Mouse (Mus musculus) spleen, postnatal 4 days (tissue): ENCODE measurements at regions not wholly inside any gene's neighbourhood (a gene's known extent, or its start where the extent isn't known, plus 50 kb on each side); places are given as distances from the start of the nearest gene placed in this dataset.

Experiments used
- DNase-seq, 2 experiments: peaks; one replicate each; pipeline ENCODE4 v3.0.0; 2022; ENCODE audit warnings: low spot score in 2 of 2

- DNase-seq, result no peak
Measured at GRCm38 (mm10) chr15:60632789-60633456, 220.7 kb downstream of the Fam84b start.

GRCm38 (mm10) chr15:60630756-60631402 is 222.7 kb downstream of the Fam84b start:
- no peak for DNase-seq

GRCm38 (mm10) chr15:60618801-60619200 is 234.8 kb downstream of the Fam84b start:
- DNase-seq, result no peak

DNA sequence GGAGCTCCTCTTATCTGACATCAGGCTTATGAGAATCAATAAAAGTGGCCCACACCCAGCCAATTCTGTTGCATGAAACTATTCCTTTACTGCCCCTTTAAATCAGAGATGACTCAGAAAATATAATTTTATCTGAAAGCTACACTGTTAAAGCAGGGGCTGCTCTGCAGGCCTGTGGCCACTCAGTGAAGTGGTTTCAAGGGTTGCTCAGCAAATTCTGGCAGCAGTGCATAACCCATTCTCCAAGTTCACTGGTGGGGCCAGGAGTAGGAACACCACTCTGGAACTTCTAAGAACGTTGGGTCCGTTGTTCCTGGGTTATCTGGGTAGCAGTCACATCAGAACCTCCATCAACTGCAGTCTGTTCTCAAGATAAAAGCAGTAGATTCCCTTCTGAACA is 236.2 kb downstream of the Fam84b start:
- DNase-seq, result no peak

- DNase-seq, result no peak
Measured at GRCm38 (mm10) chr15:60601885-60602284, 251.7 kb downstream of the Fam84b start.

DNA sequence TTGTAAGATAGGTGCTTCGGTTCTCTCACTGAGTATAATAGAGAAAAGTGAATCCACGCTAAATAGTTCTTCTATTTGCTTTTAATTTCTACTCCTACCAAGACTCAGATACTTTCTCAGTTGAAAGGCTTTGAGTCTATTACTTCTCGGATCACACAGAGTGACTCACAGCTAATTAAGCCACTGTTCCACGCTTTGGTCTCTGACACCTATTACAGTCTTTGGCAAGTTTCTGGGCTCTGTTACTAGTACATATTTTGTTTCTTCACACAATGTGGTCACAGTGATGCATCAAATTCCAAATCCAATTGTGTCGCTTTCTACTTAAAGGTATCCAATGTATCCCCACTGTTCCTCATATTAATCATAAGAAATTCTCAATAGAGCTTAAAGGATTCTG is 276.5 kb downstream of the Fam84b start:
- no peak for DNase-seq

DNA sequence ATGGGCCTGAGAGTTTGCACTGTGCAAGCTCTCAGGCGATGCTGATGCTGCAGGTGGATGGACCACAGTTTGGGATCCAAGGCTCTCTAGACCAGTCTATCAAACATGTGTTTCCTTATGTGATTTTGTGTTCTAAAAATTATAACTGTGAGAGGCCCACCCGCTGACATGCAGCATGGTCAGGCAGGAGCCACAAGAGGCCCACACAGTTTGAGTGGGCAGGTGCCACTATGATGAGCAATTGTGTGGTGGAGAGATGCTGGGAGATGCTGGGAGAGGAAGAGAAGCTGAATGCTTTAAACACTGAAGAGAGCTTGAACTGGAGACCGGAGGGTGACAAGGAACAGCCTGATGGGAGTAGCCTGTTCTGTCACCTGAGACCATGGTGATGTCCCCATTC is 287.3 kb downstream of the Fam84b start:
- no peak for DNase-seq

DNA sequence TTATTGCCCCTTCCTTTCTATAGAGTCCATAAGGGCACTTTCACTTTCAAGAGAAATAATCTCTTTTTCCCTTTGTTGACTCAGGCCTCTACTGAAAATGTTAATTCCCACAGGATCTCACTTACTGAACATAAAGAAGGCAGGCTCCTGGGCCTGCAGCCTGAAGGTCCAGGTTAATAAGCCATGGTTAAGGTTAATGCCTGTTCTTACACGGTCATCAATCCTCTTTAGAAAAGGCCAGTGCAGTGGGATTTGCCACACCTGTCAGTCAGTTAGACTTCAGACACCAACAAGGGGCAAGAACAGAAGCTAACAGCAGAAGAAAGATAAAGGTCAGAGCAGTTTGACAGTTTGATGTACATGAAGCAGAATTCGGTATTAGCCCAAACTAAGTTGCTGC is 288.6 kb downstream of the Fam84b start:
- DNase-seq, result no peak

DNA sequence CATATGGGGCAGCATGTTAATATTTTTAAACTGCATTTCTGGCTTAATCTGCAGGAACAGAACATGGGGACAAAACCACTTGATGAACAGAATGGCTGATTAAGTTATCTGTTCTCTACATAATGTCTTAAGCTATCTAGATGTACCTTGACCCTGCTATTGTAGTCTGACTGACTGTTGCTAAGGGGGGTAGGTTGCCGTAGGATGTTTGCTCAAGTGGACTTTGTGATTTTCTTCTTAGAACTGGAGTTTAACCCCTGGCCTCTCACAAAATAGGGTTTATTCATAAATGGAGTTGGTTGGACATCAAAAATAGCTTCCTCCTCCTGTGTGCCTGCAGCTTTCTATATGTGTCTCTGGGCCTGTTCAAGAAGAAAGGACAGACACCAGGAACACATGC is 292.9 kb downstream of the Fam84b start:
- no peak for DNase-seq

GRCm38 (mm10) chr15:60555691-60556090 is 297.9 kb downstream of the Fam84b start:
- no peak for DNase-seq

DNA sequence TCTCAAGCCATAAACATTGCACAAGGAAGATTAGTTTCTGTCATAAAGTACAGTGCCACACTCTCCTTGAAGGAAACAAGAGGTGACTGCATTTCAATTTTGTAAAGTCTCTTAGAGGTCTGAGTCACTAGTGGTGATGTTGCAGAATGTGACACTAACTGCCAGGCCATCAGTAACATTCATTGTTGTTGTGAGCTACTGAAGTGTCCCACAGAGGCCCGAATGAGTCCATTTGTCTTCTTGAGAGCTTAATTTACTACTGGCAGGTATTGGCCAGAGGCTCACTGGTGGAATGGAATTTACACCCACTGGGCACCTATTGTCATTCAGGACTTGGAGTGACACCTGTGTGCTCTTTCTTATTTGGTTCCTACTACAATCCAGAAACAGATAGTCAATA is 299.0 kb downstream of the Fam84b start:
- DNase-seq, result no peak

GRCm38 (mm10) chr15:60548045-60548444 is 305.5 kb downstream of the Fam84b start:
- DNase-seq, result no peak

- no peak for DNase-seq
Measured at GRCm38 (mm10) chr15:60537191-60537590, 316.4 kb downstream of the Fam84b start.

DNA sequence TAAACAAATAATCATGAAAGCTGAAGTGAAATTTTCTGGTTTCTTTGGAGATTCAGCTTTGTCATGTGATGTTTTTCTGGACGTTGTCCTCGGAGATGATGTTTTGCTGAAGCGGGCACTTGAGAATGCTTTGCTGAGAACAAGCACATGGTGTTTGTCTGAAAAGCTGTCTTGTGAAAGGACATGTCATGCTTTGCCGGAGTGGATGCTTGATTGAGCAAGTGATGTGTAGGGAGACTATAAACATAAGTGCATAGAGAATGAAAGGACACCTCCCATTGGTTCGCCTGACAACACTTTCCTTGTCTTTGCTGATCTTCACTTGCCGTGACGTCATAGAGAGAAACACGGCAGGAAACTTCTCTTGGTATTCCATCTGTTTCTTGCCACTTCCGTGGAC is 318.9 kb downstream of the Fam84b start:
- no peak for DNase-seq

DNA sequence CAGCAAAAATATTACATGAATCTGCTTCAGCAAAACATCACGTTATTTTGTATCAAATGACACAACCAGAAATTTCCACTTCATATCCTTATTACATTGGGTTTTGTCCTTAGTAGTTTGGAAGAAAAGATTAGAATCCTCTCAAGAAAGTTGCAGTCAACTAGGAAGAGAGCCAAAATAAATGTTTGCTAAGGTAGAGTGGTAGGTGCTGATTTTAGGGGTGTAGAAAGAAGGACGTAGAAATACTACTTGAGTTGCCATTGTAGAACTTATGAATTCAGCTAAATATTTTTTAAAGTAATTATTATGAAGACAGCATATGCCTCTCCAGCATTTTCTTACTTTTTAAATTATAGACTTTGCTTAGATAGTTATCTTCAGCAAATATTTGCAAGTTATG is 336.8 kb downstream of the Fam84b start:
- DNase-seq, result no peak

DNA sequence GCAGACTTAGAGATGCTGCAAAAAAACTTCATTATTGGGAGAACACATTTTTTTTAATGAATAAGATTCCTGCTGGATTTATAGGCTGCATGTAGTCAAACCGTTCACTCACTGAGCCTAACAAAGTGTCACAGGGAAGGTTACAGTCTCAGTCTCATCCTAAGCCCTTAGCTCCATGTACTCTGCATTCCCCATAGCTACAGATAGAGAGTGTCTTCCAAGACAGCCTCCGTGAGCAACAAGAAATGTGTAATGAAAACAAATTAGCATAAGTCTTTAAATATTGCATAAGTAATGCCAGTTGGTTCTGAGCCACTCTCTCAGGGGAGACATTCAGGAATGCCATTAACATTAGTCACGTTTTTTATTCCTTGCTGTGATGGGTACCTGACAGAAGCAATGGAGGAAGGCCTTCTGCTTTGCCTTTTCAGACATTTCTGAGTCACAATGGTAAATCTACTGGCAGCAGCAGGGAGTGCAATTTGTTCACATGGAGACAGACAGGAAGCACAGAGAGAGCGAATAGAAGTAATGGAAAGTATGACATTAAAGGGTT is 376.7 kb downstream of the Fam84b start:
- DNase-seq, result no peak

DNA sequence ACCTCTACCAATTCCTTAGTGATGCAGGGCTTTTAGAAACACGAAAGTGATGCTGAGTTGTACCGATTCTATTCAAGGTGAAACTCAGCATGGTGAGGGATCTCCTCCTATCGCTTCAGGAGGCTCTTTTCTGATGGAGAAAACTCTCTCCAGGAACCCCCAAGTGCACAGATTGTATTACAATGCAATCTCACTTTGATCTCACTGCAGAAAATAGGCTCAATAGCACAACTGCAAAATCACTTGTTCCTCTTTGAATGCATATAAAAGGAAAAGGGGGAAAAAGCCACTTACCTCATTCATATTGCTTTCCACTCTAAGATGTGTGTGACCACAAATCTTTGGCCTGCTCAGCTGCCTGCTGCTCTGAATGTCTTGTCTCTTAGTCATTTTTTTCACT is 378.5 kb downstream of the Fam84b start:
- DNase-seq, result no peak

- DNase-seq, result no peak
Measured at GRCm38 (mm10) chr15:60431916-60432315, 415.5 kb upstream of the 4933412E24Rik start.

GRCm38 (mm10) chr15:60419081-60419480 is 402.7 kb upstream of the 4933412E24Rik start:
- no peak for DNase-seq

- DNase-seq, result no peak
Measured at GRCm38 (mm10) chr15:60392267-60392666, 375.9 kb upstream of the 4933412E24Rik start.

DNA sequence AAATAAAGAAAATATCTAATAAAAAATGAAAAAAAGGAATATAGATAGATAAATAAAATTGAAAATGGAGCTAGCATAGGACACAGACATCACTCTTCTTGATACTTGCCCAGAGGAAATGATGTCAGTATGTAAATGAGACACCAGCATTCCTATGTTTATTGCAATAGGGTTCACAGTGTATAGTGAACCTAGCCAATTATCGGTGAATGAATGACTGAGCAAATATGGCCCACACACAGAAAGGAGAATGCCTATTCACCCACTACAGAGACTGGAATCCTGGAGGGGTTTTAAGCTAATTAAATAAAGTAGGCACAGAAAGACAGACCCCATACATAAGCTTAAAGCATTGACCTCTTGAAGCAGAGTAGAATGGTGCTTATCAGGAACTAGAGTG is 373.9 kb upstream of the 4933412E24Rik start:
- DNase-seq, result no peak

DNA sequence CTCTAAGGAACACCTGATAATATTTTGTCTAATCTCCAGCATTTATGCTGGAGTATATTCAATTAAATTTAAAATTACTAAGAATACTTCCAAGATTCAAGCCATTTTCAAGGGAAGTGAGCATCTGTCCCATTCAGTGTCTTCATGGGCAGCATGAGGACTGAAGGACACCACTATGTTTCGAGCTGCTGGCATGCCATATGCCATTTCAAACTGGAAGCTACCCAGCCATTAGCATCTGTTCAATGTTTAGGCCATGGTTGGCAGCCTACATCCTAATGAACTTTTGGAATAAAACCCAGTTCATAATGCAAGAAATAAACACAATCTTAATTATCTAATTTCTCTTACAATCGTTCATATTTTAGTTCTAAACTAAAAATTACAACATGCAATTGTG is 371.5 kb upstream of the 4933412E24Rik start:
- no peak for DNase-seq
